Mouse (Mus musculus) liver, postnatal 0 days (tissue): Measurements from ENCODE around the gene Bbip1.

Source experiments
- CTCF ChIP-seq: sonication (generic); IDR thresholded peaks from 2 replicates; pipeline ENCODE4 v1.5.1; 2016; ENCODE audit warnings: antibody characterized with exemption, low read depth
- EP300 ChIP-seq: IDR thresholded peaks from 2 replicates; pipeline ENCODE4 v1.6.1; 2016; ENCODE audit warnings: antibody characterized with exemption, low read depth, mild to moderate bottlenecking

- TF ChIP-seq CTCF: no peak
- TF ChIP-seq EP300: no peak
These were observed 17.7 kb downstream of the Bbip1 start for GRCm38 (mm10) chr19:53926705-53927104.
